26 mouse cellular contexts compared by ENCODE assay signal in the genomic region with DNA sequence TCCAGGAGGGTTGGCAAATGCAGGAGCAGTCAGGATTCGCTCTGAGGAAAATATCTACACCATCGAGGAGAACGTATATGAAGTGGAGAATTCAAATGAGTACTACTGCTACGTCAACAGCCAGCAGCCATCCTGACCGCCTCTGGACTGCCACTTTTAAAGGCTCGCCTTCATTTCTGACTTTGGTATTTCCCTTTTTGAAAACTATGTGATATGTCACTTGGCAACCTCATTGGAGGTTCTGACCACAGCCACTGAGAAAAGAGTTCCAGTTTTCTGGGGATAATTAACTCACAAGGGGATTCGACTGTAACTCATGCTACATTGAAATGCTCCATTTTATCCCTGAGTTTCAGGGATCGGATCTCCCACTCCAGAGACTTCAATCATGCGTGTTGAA. TPM values are rescaled to one million over a fixed set of nuclear protein-coding genes. Genes with fewer than 3 reads are reported as not detected.
DNase-seq lines count a peak whose midpoint lies in the region; ATAC-seq and TF ChIP-seq lines count a peak whose summit lies in the region.
"Had no signal": no experiment of that assay in that cellular context is flagged by ENCODE, and none has a peak within 500 bp of the region (broad histone marks: within the 10 kb centered on the region; RNA-seq: fewer than 3 reads in every experiment).

No protein-coding gene starts in this region.

- no peak for TF ChIP-seq POLR2A in lung, adult 2 months (IDR thresholded peaks at IDR 0.05; ENCODE audit: borderline replicate concordance, extremely low read depth, low read depth, low read length)

- no peak overlapping the region for H3K4me3 ChIP-seq in lung, adult 2 months (replicated peaks; ENCODE audit: extremely low read depth, low read depth, low read length)
- H3K4me3 ChIP-seq: embryonic facial prominence, embryonic 13.5 days; embryonic facial prominence, embryonic 15.5 days; erythroblast, embryonic 14.5 days; forebrain, embryonic 10.5 days; forebrain, embryonic 12.5 days had no signal

- WGBS in lung, adult 2 months: 71% methylated on average over 9 of the region's 9 CpGs

- H3K4me1 ChIP-seq in lung, adult 2 months (ENCODE audit: control insufficient read depth, insufficient read depth, low read length): no peaks in the 10 kb centered on the region
- H3K4me1 ChIP-seq: embryonic facial prominence, embryonic 13.5 days; embryonic facial prominence, embryonic 15.5 days; forebrain, embryonic 10.5 days; forebrain, embryonic 12.5 days had no signal

- DNase-seq in lung, postnatal 36 days: peak; percentile 24
- no peak for DNase-seq in lung, adult 2 months
- no peak for DNase-seq in layer of hippocampus, postnatal 36 days
- no peak for DNase-seq in adrenal gland, postnatal 4 days (ENCODE audit: low spot score in 2 of 2)
- DNase-seq: adrenal gland, adult 2 months; adrenal gland, postnatal 10 days; adrenal gland, postnatal 25 days; cerebellum, adult 11-12 months; cerebellum, adult 2 months; cerebellum, adult 9-10 months; cerebellum, postnatal 10 days; cerebellum, postnatal 25 days; embryo, embryonic 11 days had no signal

- peak; percentile 56 to 71 for ATAC-seq in hematopoietic stem cell, adult 5-6 weeks (replicated peaks in 1 of 2; ENCODE audit: insufficient read depth in 1 of 2, low FRiP score in 2 of 2, low TSS enrichment in 1 of 2, low read depth in 1 of 2, poor library complexity in 2 of 2, severe bottlenecking in 2 of 2)
- ATAC-seq in megakaryocyte progenitor cell, adult 5-6 weeks (replicated peaks; ENCODE audit: poor library complexity): peak; percentile 39
- ATAC-seq: forebrain, embryonic 14.5 days; forebrain, embryonic 16.5 days had no signal

- no peak for TF ChIP-seq CTCF in lung, adult 2 months (IDR thresholded peaks at IDR 0.05; ENCODE audit: insufficient read depth, low read length)

RNA-seq across cellular contexts. Expression of gene Havcr2, which starts 24.6 kb away (rescaled TPM):
- 1.7 and 1.8 TPM in 2 replicates for polyA plus RNA-seq in lung, adult 2 months (2012; rRNA removed)
- 5.2 and 5.9 TPM in 2 replicates for total RNA-seq in hematopoietic stem cell, adult 5-6 weeks (2017)
- total RNA-seq in megakaryocyte progenitor cell, adult 5-6 weeks (2015): 0.07 and 0.27 TPM in 2 replicates
- total RNA-seq in megakaryocyte progenitor cell, adult 5-6 weeks (2017): 0.54 and 0.92 TPM in 2 replicates
- total RNA-seq in layer of hippocampus, postnatal 36 days (2021): 1 to 10 TPM; 1.7 to 2.0 TPM
- total RNA-seq in adrenal gland, postnatal 4 days (2021): 1 to 10 TPM in 1 of 2 experiments, under 1 TPM in 1; 0.98 to 1.0 TPM
- total RNA-seq: ES-E14 had no signal
- polyA plus RNA-seq: embryonic facial prominence, embryonic 11.5 days; embryonic facial prominence, embryonic 13.5 days; erythroblast, embryonic 14.5 days; forebrain, embryonic 10.5 days; forebrain, embryonic 12.5 days had no signal

RNA-seq across cellular contexts. Expression of gene Med7, which starts 42.6 kb away (rescaled TPM):
- polyA plus RNA-seq in lung, adult 2 months (2012; rRNA removed): 12.0 and 14.5 TPM in 2 replicates
- total RNA-seq in hematopoietic stem cell, adult 5-6 weeks (2017): 35.3 and 36.8 TPM in 2 replicates
- total RNA-seq in megakaryocyte progenitor cell, adult 5-6 weeks (2015): 63.6 and 72.4 TPM in 2 replicates
- total RNA-seq in megakaryocyte progenitor cell, adult 5-6 weeks (2017): 16.2 and 27.1 TPM in 2 replicates
- total RNA-seq in layer of hippocampus, postnatal 36 days (2021): 10 to 100 TPM; 31.4 to 35.3 TPM
- total RNA-seq in adrenal gland, postnatal 4 days (2021): 10 to 100 TPM; 39.3 to 39.7 TPM

RNA-seq across cellular contexts. Expression of gene Gm12169, which starts 44.7 kb away (rescaled TPM):
- polyA plus RNA-seq in lung, adult 2 months (2012; rRNA removed): not detected in 2 replicates
- total RNA-seq in hematopoietic stem cell, adult 5-6 weeks (2017): not detected in 2 replicates
- not detected in 2 replicates for total RNA-seq in megakaryocyte progenitor cell, adult 5-6 weeks (2015)
- total RNA-seq in megakaryocyte progenitor cell, adult 5-6 weeks (2017): not detected in 2 replicates
- not detected for total RNA-seq in layer of hippocampus, postnatal 36 days (2021)
- not detected for total RNA-seq in adrenal gland, postnatal 4 days (2021)
- total RNA-seq: adrenal gland, adult 2 months; adrenal gland, postnatal 10 days; adrenal gland, postnatal 25 days; ES-E14; MEL had no signal
- polyA plus RNA-seq: adrenal gland, adult 2 months; C2C12; cerebellum, adult 2 months; embryonic facial prominence, embryonic 11.5 days; embryonic facial prominence, embryonic 13.5 days; embryonic facial prominence, embryonic 15.5 days; erythroblast, embryonic 14.5 days; forebrain, embryonic 10.5 days; forebrain, embryonic 12.5 days; forebrain, embryonic 14.5 days; forebrain, embryonic 16.5 days had no signal
